Mouse (Mus musculus) left cerebral cortex, postnatal 4 days (tissue): ENCODE measurements around the gene Chdh. TPM values are rescaled to one million over a fixed set of nuclear protein-coding genes. Genes with fewer than 3 reads are reported as not detected.

Experiments
- DNase-seq: peaks from one replicate; pipeline ENCODE4 v3.0.0-alpha.2; 2022
- intact Hi-C: fragments of 180-260 bp; cut with DNase I; formaldehyde crosslinking; loops from one replicate; pipeline ENCODE4 v1.15.1; 2025
- microRNA-seq: library from miRNA; unstranded; fragments of <30 nt; microRNA quantifications from one replicate; pipeline ENCODE4 v1.2.0, GENCODE M21; 2022
- total RNA-seq, 2 experiments: library from RNA; stranded (reverse); gene quantifications; 2 replicates each; pipeline ENCODE4 v1.2.3; 2021

Chdh gene
- total RNA-seq, 2 experiments from 2014 or later, result 0.94 to 1.2 TPM

GRCm38 (mm10) chr14:30050280-30050679 lies 41.5 kb downstream of the Chdh start:
- no peak for DNase-seq
- intact Hi-C loops, result no loop called here

GRCm38 (mm10) chr14:30054922-30055321 lies 46.1 kb downstream of the Chdh start:
- intact Hi-C loops, result no loop called here
- DNase-seq, result no peak

GRCm38 (mm10) chr14:30056031-30056766 lies 47.4 kb downstream of the Chdh start:
- intact Hi-C loops, result no loop called here
- DNase-seq, result peak; percentile 95

- DNase-seq, result no peak
- intact Hi-C loops, result no loop called here
Measured at GRCm38 (mm10) chr14:30064864-30065263, 56.0 kb downstream of the Chdh start.

- intact Hi-C loops, result no loop called here
- no peak for DNase-seq
Measured at GRCm38 (mm10) chr14:30066752-30067151, 57.9 kb downstream of the Chdh start.

GRCm38 (mm10) chr14:30068566-30068965 lies 59.7 kb downstream of the Chdh start:
- intact Hi-C loops, result no loop called here

GRCm38 (mm10) chr14:30075268-30075887 lies 66.6 kb downstream of the Chdh start:
- intact Hi-C loops, result no loop called here
- peak; percentile 76 for DNase-seq

More at GRCm38 (mm10) chr14:30068566-30068965, 59.7 kb downstream of the Chdh start:
- DNase-seq, result peak; percentile 40

- peak; percentile 36 for DNase-seq
Measured at GRCm38 (mm10) chr14:30078115-30078808, 69.4 kb downstream of the Chdh start.

GRCm38 (mm10) chr14:30079729-30080128 lies 70.9 kb downstream of the Chdh start:
- DNase-seq, result no peak
- intact Hi-C loops, result no loop called here

More at GRCm38 (mm10) chr14:30078115-30078808, 69.4 kb downstream of the Chdh start:
- intact Hi-C loops, result no loop called here

Small RNA genes within 50 kb of the gene (microRNA-seq; reads per million reads assigned to microRNA genes)
- 0.90 reads per million for gene Mir6947

Other genes starting within 250 kb of the Chdh start
- gene Selenok, start 40.7 kb upstream of the Chdh start, total RNA-seq, result 100 to 1,000 TPM; 105 to 123 TPM
- gene Actr8, start 30.7 kb upstream of the Chdh start, total RNA-seq, result 10 to 100 TPM; 65.9 to 70.9 TPM
- 1 to 10 TPM; 1.2 to 2.4 TPM for gene Il17rb, start 127 bp upstream of the Chdh start, total RNA-seq